Mouse (Mus musculus): ENCODE results near the gene Asb2. TPM values are rescaled to one million over a fixed set of nuclear protein-coding genes. Genes with fewer than 3 reads are reported as not detected.

The Asb2 gene
- total and polyA plus RNA-seq, 3 experiments, result 3.0 to 5.3 (median 4.1) TPM

GRCm38 (mm10) chr12:103391098-103391497 lies 35.3 kb upstream of the Asb2 start:
- H3K27ac ChIP-seq (ENCODE audit: insufficient read depth, low read depth), result no peak overlapping the region
- no peaks in the 10 kb centered on the region for H3K9me3 ChIP-seq (replicated peaks; ENCODE audit: low read length)
- H3K9ac ChIP-seq (ENCODE audit: insufficient read depth, low read depth), result no peak overlapping the region
- H3K36me3 ChIP-seq (replicated peaks in 1 of 2; ENCODE audit: control insufficient read depth in 1 of 2, insufficient read depth in 1 of 2, low read length in 1 of 2), result peaks cover 0 to 26% of the 10 kb centered on the region in 2 experiments
- TF ChIP-seq TBP (conservative IDR thresholded peaks at IDR 0.05; ENCODE audit: low read depth, low read length), result no peak
- TF ChIP-seq HCFC1 (IDR thresholded peaks at IDR 0.05; ENCODE audit: low read depth, low read length), result no peak
- no peak for TF ChIP-seq ZMIZ1 (IDR thresholded peaks at IDR 0.05; ENCODE audit: low read depth, low read length)
- TF ChIP-seq MXI1 (IDR thresholded peaks at IDR 0.05; ENCODE audit: low read depth, low read length), result no peak
- no peak for TF ChIP-seq UBTF (IDR thresholded peaks at IDR 0.05; ENCODE audit: low read depth, low read length)
- no peak for TF ChIP-seq BHLHE40 (IDR thresholded peaks at IDR 0.05; ENCODE audit: low read depth, low read length)
- dilution Hi-C loops (cut with MboI; ENCODE audit: extremely low pct_ligation_motif_present, extremely low pct_unique_long_range_greater_than_20kb, low sequenced_read_pairs) (no loop called here), in situ Hi-C loops (cut with MboI; ENCODE audit: low pct_ligation_motif_present, low pct_unique_long_range_greater_than_20kb, low sequenced_read_pairs) (no loop called here)
- H3K4me3 ChIP-seq (replicated peaks in 1 of 3; ENCODE audit: low read depth in 2 of 3, low read length in 2 of 3, poor library complexity in 1 of 3), result no peak overlapping the region
- H3K79me2 ChIP-seq (replicated peaks; ENCODE audit: control insufficient read depth, extremely low read depth, insufficient read depth, poor library complexity, severe bottlenecking), result no peaks in the 10 kb centered on the region; the same call in 1 of the 2 replicates
- no peak overlapping the region for H3K4me2 ChIP-seq (ENCODE audit: insufficient read depth, low read depth, poor library complexity, severe bottlenecking)
- H3K27me3 ChIP-seq (replicated peaks), result no peaks in the 10 kb centered on the region
- DNase-seq (ENCODE audit: extremely low read depth), result no peak
- peaks cover 8 to 21% of the 10 kb centered on the region in 2 experiments; a peak in 3 of 4 replicates for H3K4me1 ChIP-seq (ENCODE audit: control insufficient read depth in 1 of 2, insufficient read depth in 2 of 2)

GRCm38 (mm10) chr12:103389982-103390381 lies 34.2 kb upstream of the Asb2 start:
- in situ Hi-C loops (cut with MboI; ENCODE audit: low pct_ligation_motif_present, low pct_unique_long_range_greater_than_20kb, low sequenced_read_pairs), result no loop called here
- DNase-seq (ENCODE audit: extremely low read depth), result no peak
- dilution Hi-C loops (cut with MboI; ENCODE audit: extremely low pct_ligation_motif_present, extremely low pct_unique_long_range_greater_than_20kb, low sequenced_read_pairs), result no loop called here

GRCm38 (mm10) chr12:103389348-103389727 lies 33.5 kb upstream of the Asb2 start:
- H3K9me3 ChIP-seq (replicated peaks; ENCODE audit: low read length), result no peaks in the 10 kb centered on the region
- H3K4me3 ChIP-seq (replicated peaks in 1 of 3; ENCODE audit: low read depth in 2 of 3, low read length in 2 of 3, poor library complexity in 1 of 3), result peak overlapping the region; percentile 80 to 92 (median 84)
- dilution Hi-C loops (cut with MboI; ENCODE audit: extremely low pct_ligation_motif_present, extremely low pct_unique_long_range_greater_than_20kb, low sequenced_read_pairs) (no loop called here), in situ Hi-C loops (cut with MboI; ENCODE audit: low pct_ligation_motif_present, low pct_unique_long_range_greater_than_20kb, low sequenced_read_pairs) (no loop called here)
- H3K9ac ChIP-seq (ENCODE audit: insufficient read depth, low read depth), result peak overlapping the region; percentile 71
- peak overlapping the region; percentile 82 for H3K4me2 ChIP-seq (ENCODE audit: insufficient read depth, low read depth, poor library complexity, severe bottlenecking)
- TF ChIP-seq NRF1 (IDR thresholded peaks at IDR 0.05; ENCODE audit: low read depth, low read length), result no peak
- TF ChIP-seq EP300 (IDR thresholded peaks at IDR 0.05; ENCODE audit: low read length), result no peak
- no peak for TF ChIP-seq TBP (conservative IDR thresholded peaks at IDR 0.05; ENCODE audit: low read depth, low read length)
- no peak for TF ChIP-seq ELF1 (IDR thresholded peaks at IDR 0.05; ENCODE audit: low read depth, low read length)
- no peak for TF ChIP-seq UBTF (IDR thresholded peaks at IDR 0.05; ENCODE audit: low read depth, low read length)
- TF ChIP-seq CHD1 (IDR thresholded peaks at IDR 0.05; ENCODE audit: low read depth, low read length), result no peak
- TF ChIP-seq SIN3A (IDR thresholded peaks at IDR 0.05; ENCODE audit: low read length), result no peak
- TF ChIP-seq USF1 (IDR thresholded peaks at IDR 0.05; ENCODE audit: low read depth, low read length), result no peak
- no peak for DNase-seq (ENCODE audit: extremely low read depth)
- peaks cover 8 to 14% of the 10 kb centered on the region in 2 experiments; a peak in 3 of 4 replicates for H3K4me1 ChIP-seq (ENCODE audit: control insufficient read depth in 1 of 2, insufficient read depth in 2 of 2)
- no peaks in the 10 kb centered on the region for H3K27me3 ChIP-seq (replicated peaks)
- peaks cover 0 to 19% of the 10 kb centered on the region in 2 experiments for H3K36me3 ChIP-seq (replicated peaks in 1 of 2; ENCODE audit: control insufficient read depth in 1 of 2, insufficient read depth in 1 of 2, low read length in 1 of 2)
- no peak overlapping the region for H3K27ac ChIP-seq (ENCODE audit: insufficient read depth, low read depth)
- no peaks in the 10 kb centered on the region; the same call in 1 of the 2 replicates for H3K79me2 ChIP-seq (replicated peaks; ENCODE audit: control insufficient read depth, extremely low read depth, insufficient read depth, poor library complexity, severe bottlenecking)

More at GRCm38 (mm10) chr12:103389982-103390381, 34.2 kb upstream of the Asb2 start:
- Histone ChIP-seq H3K27ac (ENCODE audit: insufficient read depth, low read depth) (no peak overlapping the region), H3K9ac (ENCODE audit: insufficient read depth, low read depth) (no peak overlapping the region), H3K4me3 (replicated peaks in 1 of 3; ENCODE audit: low read depth in 2 of 3, low read length in 2 of 3, poor library complexity in 1 of 3) (peak overlapping the region in 1 of 3 experiments; percentile 84), H3K4me2 (ENCODE audit: insufficient read depth, low read depth, poor library complexity, severe bottlenecking) (peak overlapping the region; percentile 10), H3K79me2 (replicated peaks; ENCODE audit: control insufficient read depth, extremely low read depth, insufficient read depth, poor library complexity, severe bottlenecking) (no peaks in the 10 kb centered on the region; the same call in 1 of the 2 replicates), H3K27me3 (replicated peaks) (no peaks in the 10 kb centered on the region), H3K36me3 (replicated peaks in 1 of 2; ENCODE audit: control insufficient read depth in 1 of 2, insufficient read depth in 1 of 2, low read length in 1 of 2) (peaks cover 0 to 21% of the 10 kb centered on the region in 2 experiments), H3K4me1 (ENCODE audit: control insufficient read depth in 1 of 2, insufficient read depth in 2 of 2) (peaks cover 8 to 14% of the 10 kb centered on the region in 2 experiments; a peak in 3 of 4 replicates), H3K9me3 (replicated peaks; ENCODE audit: low read length) (no peaks in the 10 kb centered on the region)
- TF ChIP-seq IRF4 (IDR thresholded peaks at IDR 0.05; ENCODE audit: low read depth, low read length), result no peak
- no peak for TF ChIP-seq POLR2AphosphoS2 (IDR thresholded peaks at IDR 0.05; ENCODE audit: low read depth, low read length)
- no peak for TF ChIP-seq ZC3H11A (IDR thresholded peaks at IDR 0.05; ENCODE audit: low read depth, low read length)
- TF ChIP-seq SMC3 (IDR thresholded peaks at IDR 0.05; ENCODE audit: low read depth, low read length), result no peak
- no peak for TF ChIP-seq ZMIZ1 (IDR thresholded peaks at IDR 0.05; ENCODE audit: low read depth, low read length)
- TF ChIP-seq POLR2A (IDR thresholded peaks at IDR 0.05; ENCODE audit: low read depth, low read length), result no peak
- no peak for TF ChIP-seq MYC (IDR thresholded peaks at IDR 0.05; ENCODE audit: low read depth, low read length)
